Mouse (Mus musculus): Measurements from ENCODE around the gene Fbln1. TPM values are rescaled to one million over a fixed set of nuclear protein-coding genes. Genes with fewer than 3 reads are reported as not detected.

The Fbln1 gene
- total RNA-seq, 2 experiments from 2014 or later: 11.4 to 14.4 TPM

DNA sequence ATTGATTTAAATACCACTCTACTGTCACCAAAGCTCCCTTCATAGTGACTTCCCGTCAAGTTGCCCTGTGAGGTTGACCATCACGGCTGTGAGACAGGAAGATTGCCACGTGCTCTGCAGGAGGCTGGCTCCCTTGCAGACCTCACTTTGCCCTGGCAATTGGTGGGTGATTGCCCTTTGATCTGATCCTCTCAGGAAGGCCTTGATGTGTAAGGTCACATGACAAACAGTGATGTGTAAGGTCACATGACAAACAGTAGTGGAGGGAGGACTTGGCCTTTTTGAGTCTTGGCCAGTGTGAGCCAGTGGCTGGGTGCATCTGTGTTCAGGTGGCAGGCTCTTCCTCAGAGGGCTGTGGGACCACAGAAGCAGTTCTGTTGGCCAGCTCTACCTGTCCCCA is 22.8 kb downstream of the Fbln1 start:
- Histone ChIP-seq H3K27ac (no peak overlapping the region), H3K4me3 (no peak overlapping the region)
- DNase-seq (ENCODE audit: extremely low spot score in 1 of 2, low spot score in 2 of 2): no peak
- intact Hi-C loops (cut with DNase I): no loop called here
- no peak for TF ChIP-seq CTCF (IDR thresholded peaks at IDR 0.05)

GRCm38 (mm10) chr15:85229960-85230535 is 24.3 kb downstream of the Fbln1 start:
- DNase-seq (ENCODE audit: extremely low spot score in 1 of 2, low spot score in 2 of 2): no peak

GRCm38 (mm10) chr15:85230613-85231012 is 24.9 kb downstream of the Fbln1 start:
- no peak for DNase-seq (ENCODE audit: extremely low spot score in 1 of 2, low spot score in 2 of 2)
- intact Hi-C loops (cut with DNase I): loop anchor here (5.0 kb wide), 1 partner anchor 78 kb away; no protein-coding TSS in a partner anchor
- TF ChIP-seq CTCF (IDR thresholded peaks at IDR 0.05): no peak
- no peak overlapping the region for H3K27ac ChIP-seq
- H3K4me3 ChIP-seq: no peak overlapping the region

More at GRCm38 (mm10) chr15:85229960-85230535, 24.3 kb downstream of the Fbln1 start:
- Histone ChIP-seq H3K27ac (no peak overlapping the region), H3K4me3 (no peak overlapping the region)
- no peak for TF ChIP-seq CTCF (IDR thresholded peaks at IDR 0.05)
- intact Hi-C loops (cut with DNase I): loop anchor here (5.0 kb wide), 1 partner anchor 78 kb away; no protein-coding TSS in a partner anchor

DNA sequence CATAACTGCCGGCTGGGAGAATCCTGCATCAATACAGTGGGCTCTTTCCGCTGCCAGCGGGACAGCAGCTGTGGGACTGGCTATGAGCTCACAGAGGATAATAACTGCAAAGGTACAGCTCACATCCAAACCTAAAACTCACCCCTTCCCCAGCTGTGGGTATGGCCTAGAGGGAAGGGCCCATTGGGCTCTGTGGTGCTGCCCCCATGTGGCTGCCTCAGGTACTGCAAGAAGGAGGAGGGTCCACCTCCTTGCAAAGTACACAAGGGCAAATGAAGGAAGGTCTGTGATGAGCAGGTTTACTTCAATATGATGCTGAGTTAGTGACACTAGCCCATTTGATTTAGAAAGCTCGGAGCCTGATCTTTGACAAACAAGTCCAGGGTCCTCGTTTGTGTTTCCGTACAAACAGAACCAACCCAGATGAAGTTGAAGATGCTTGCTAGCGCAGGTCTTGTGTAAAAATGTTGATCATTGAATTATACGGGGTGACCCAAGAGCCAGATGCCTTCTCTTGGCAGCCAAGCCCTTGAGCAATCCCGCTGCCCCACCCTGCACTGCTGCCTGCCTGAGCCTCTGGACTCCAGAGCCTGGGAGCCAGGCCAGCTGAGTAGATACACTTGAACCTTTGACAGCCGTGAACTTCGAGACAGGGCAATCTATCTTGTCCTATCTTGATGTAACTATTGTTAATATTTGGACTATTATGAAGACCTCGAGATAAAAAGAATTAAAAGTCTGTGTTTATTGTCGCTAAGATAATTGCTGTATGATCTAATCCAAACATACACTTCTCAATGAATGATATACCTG is 25.9 kb downstream of the Fbln1 start:
- intact Hi-C loops (cut with DNase I): loop anchor here (5.0 kb wide), 1 partner anchor 79 kb away; no protein-coding TSS in a partner anchor
- TF ChIP-seq CTCF (IDR thresholded peaks at IDR 0.05): peak; percentile 82
- peak in 1 of 2 experiments; percentile 28 for DNase-seq (ENCODE audit: extremely low spot score in 1 of 2, low spot score in 2 of 2)
- H3K27ac ChIP-seq: no peak overlapping the region
- no peak overlapping the region for H3K4me3 ChIP-seq

GRCm38 (mm10) chr15:85232256-85232535 is 26.4 kb downstream of the Fbln1 start:
- TF ChIP-seq CTCF (IDR thresholded peaks at IDR 0.05): no peak
- DNase-seq (ENCODE audit: extremely low spot score in 1 of 2, low spot score in 2 of 2): no peak
- Histone ChIP-seq H3K4me3 (no peak overlapping the region), H3K27ac (no peak overlapping the region)
- intact Hi-C loops (cut with DNase I): loop anchor here (5.0 kb wide), 1 partner anchor 80 kb away; no protein-coding TSS in a partner anchor

DNA sequence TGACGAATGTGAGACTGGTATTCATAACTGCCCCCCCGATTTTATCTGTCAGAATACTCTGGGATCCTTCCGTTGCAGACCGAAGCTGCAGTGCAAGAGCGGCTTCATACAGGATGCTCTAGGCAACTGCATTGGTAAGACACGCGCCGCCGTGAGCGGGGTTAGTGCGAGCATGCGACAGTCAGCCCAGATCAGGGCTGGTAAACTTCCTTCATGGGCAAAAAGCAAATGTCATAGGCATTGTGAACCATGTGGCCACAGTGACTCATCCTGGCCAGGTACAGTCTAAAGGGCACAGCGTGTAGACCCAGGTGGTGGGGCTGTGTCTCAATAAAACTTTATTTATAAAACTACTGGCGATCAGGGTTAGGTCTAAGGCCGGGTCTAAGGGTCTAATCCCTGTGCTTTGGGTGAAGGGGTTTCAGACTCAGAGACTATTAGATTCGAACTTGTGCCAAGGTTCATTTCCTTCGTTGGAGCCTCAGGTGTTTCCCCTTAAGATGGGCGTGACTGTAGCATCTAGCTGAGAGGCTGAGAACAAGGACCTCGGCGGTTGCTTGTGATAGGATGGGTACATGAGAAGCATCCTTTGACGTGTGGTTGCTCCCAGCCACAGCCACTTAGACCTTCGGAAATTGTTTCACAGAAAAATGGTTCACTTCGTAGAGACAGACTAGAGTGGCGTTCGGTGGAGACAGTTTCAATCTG is 26.9 kb downstream of the Fbln1 start:
- TF ChIP-seq CTCF (IDR thresholded peaks at IDR 0.05): no peak
- DNase-seq (ENCODE audit: extremely low spot score in 1 of 2, low spot score in 2 of 2): no peak
- intact Hi-C loops (cut with DNase I): loop anchor here (5.0 kb wide), 1 partner anchor 80 kb away; no protein-coding TSS in a partner anchor

DNA sequence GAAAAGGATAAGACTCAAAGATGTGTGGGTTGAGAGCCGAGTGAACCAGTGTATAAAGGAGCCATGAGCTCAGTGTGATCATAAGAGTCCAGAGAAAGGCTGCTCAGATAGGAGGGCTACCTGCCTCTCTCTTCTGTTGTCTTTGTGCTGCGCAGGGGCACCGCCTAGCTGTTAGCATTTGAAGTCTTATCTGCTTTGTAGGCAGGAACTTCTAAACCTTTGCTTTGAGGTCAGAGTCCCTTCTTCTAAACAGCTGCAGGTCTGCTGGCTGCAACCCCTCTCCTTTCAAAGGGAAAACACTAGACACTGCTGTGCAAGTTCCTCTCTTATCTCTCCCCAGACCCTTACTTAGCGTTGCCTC is 27.5 kb downstream of the Fbln1 start:
- intact Hi-C loops (cut with DNase I): loop anchor here (5.0 kb wide), 1 partner anchor 81 kb away; no protein-coding TSS in a partner anchor

More for the DNA sequence above, 26.9 kb downstream of the Fbln1 start:
- H3K27ac ChIP-seq: no peak overlapping the region
- H3K4me3 ChIP-seq: no peak overlapping the region

DNA sequence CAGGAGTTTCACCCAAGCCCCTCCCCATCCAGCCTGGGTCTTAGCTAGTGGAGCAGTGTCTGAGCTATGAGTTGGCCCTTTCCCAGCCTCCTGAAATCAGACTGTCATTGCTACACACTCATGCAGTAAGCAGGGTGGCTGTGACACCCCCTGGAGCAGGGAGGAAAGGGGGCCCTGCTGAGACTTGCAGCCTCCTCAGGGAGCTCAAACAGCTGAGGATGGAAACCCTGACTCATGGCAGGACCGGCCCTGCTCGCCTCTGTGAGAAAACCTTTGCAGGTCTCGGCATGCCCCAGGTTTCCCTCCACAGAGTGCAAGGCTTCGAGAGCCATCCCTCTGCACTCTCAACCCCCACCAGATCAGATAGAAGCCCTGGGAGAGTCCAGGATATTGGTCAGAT is 27.9 kb downstream of the Fbln1 start:
- intact Hi-C loops (cut with DNase I): loop anchor here (5.0 kb wide), 1 partner anchor 81 kb away; no protein-coding TSS in a partner anchor
- DNase-seq (ENCODE audit: extremely low spot score in 1 of 2, low spot score in 2 of 2): no peak
- TF ChIP-seq CTCF (IDR thresholded peaks at IDR 0.05): no peak
- H3K27ac ChIP-seq: no peak overlapping the region
- no peak overlapping the region for H3K4me3 ChIP-seq

More for the DNA sequence above, 27.5 kb downstream of the Fbln1 start:
- no peak for DNase-seq (ENCODE audit: extremely low spot score in 1 of 2, low spot score in 2 of 2)
- Histone ChIP-seq H3K4me3 (no peak overlapping the region), H3K27ac (no peak overlapping the region)
- TF ChIP-seq CTCF (IDR thresholded peaks at IDR 0.05): no peak

- DNase-seq (ENCODE audit: extremely low spot score in 1 of 2, low spot score in 2 of 2): no peak
- Histone ChIP-seq H3K4me3 (no peak overlapping the region), H3K27ac (no peak overlapping the region)
- intact Hi-C loops (cut with DNase I): no loop called here
- TF ChIP-seq CTCF (IDR thresholded peaks at IDR 0.05): no peak
These were observed 33.3 kb downstream of the Fbln1 start for GRCm38 (mm10) chr15:85238821-85239745.

DNA sequence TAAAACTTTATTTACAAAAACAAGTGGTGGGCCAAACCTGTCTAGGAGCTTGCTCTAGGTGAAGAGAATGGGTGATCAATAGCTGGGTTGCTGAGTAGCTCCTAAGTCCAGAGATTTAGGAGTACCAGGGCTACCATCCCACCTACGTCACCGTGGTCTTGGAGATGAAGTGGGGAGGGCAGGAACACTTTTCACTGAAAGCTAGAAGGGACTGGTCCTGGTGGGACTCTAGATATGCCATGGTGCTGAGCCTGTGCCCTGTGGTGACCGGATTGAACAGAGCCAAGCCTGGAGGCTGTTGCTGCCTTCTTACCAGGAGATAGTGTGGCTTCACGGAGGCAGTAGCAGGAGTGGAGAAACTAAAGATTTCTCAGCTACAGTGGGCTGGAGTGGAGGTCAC is 34.3 kb downstream of the Fbln1 start:
- DNase-seq (ENCODE audit: extremely low spot score in 1 of 2, low spot score in 2 of 2): no peak
- intact Hi-C loops (cut with DNase I): no loop called here
- Histone ChIP-seq H3K4me3 (no peak overlapping the region), H3K27ac (no peak overlapping the region)
- TF ChIP-seq CTCF (IDR thresholded peaks at IDR 0.05): no peak

DNA sequence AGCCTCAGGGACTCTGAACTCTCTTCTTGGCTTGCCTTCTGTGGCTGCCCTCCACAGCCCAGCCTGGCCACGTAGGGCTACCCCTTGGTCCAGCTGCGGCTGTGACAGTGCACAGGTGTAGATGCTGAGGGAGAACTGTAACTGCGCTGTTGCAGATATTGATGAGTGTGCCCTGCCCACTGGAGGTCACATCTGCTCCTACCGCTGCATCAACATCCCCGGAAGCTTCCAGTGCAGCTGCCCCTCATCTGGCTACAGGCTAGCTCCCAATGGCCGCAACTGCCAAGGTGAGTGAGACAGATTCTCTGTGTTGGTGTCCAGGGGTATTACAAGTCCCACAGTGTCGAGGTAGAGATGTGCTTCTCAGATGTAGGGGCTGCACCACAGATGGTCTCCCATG is 36.1 kb downstream of the Fbln1 start:
- intact Hi-C loops (cut with DNase I): no loop called here
- no peak for TF ChIP-seq CTCF (IDR thresholded peaks at IDR 0.05)
- no peak for DNase-seq (ENCODE audit: extremely low spot score in 1 of 2, low spot score in 2 of 2)
- Histone ChIP-seq H3K4me3 (no peak overlapping the region), H3K27ac (no peak overlapping the region)
